Mouse (Mus musculus): ENCODE measurements around the gene Sdk2.

- TF ChIP-seq POLR2A (IDR thresholded peaks at IDR 0.05; ENCODE audit: borderline replicate concordance, extremely low read depth, insufficient read depth, insufficient read length, poor library complexity, severe bottlenecking): no peak
- no peak for TF ChIP-seq CTCF (IDR thresholded peaks at IDR 0.05; ENCODE audit: borderline replicate concordance, extremely low read depth, insufficient read depth, insufficient read length)
These were observed 12.1 kb downstream of the Sdk2 start for GRCm38 (mm10) chr11:114054581-114055315.
